Mouse (Mus musculus) natural killer cell, adult 2 months (primary cell): ENCODE measurements around the gene Elobl.
A peak's percentile ranks its signal among the peaks of the same experiment; 100 is the strongest.

Experiments used
- DNase-seq, 2 experiments: peaks; one replicate each; pipeline ENCODE4 v3.0.0; 2022; ENCODE audit warnings: low spot score in 2 of 2

Gene Elobl

DNA sequence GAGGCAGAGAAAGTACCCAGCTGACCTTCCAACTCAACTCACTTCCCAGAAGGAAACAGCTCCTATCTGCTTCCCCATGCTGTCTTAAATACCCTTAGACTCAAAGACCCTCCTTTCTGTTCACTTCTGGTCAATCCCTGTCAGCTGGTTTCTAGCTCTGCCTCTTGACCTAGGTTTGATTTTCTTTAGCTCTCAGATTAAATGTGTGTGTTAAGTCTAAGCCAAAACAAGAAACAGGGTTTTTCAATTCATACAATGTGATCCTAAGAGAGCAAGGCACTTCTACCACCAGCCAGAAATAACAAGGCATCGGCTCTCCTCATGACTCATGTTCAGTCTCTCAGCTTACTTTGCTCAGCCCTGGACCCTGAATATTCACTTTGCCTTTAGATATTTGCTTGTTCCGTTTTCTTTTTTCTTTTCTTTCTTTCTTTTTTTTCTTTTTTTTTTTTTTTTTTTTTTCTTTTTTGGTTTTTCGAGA lies at the start of gene Elobl:
TSS of gene Elobl (minus strand) at position 51 of the 481 bp plus-strand sequence.
- no peak for DNase-seq

GRCm38 (mm10) chr11:89012241-89012640 lies 45.5 kb upstream of the Elobl start:
- no peak for DNase-seq

DNA sequence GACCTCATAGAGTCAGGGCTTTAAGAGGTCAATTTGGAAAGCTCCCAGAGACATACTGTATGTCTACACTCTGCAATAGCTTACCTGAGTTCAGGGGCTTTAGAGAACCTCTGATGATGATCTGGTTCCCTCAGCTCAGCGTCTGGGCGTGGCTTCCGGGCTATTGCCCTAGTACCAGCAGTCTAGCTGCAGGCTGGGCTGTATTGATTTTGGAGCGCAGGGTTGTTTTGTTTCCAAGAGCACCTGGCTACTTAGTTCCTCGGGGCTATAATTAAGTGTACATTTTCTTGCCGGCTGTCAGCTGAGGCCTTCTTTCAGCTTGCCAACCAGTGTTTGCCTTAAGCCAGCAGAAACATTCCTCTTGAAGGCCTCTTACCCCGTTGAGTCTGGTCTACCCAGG lies 42.8 kb upstream of the Elobl start:
- DNase-seq, result no peak

GRCm38 (mm10) chr11:89009066-89009465 lies 42.3 kb upstream of the Elobl start:
- no peak for DNase-seq

- no peak for DNase-seq
These were observed 40.9 kb upstream of the Elobl start for GRCm38 (mm10) chr11:89007582-89007981.

DNA sequence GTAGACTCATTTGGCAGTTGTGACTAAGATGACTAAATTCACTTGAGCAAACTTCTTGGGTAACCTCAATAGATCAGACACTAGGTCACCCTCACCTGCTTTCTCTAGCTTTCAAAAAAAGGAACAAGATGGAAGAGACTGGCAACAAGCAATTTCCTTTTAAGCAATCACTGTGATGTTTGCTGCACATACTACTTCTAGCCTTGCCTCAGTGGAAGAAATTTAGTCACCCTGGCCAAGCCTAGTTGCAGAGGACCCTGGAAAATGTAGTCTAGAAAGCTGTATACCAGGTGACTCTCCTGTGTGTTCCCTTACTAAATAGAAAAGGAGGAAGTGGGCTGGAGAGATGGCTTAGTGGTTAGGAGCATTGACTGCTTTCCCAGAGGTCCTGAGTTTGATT lies 39.7 kb upstream of the Elobl start:
- no peak for DNase-seq

- DNase-seq, result no peak
These were observed 38.7 kb upstream of the Elobl start for GRCm38 (mm10) chr11:89005473-89005872.

DNA sequence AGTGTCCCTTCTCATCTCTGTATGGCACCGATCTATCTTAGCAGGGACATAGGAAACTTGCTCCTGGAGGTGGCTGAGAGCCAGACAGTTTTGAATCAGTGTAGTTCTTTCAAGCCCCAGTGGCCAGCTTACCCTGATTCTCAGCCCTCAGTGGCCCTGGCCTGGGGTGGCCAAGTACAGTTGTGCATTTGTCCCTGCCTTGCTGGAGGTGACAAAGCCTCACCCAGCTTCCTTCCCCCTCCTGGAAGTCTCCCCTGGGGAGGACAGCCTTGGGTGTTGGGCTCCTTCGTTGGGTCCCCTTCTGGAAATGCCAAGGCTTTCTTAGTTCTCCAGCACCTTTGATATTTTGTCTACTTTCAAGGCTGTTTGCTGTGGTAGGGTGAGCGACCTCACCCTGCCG lies 37.0 kb upstream of the Elobl start:
- no peak for DNase-seq

GRCm38 (mm10) chr11:89003078-89003477 lies 36.3 kb upstream of the Elobl start:
- DNase-seq, result no peak

GRCm38 (mm10) chr11:89002621-89003020 lies 35.9 kb upstream of the Elobl start:
- no peak for DNase-seq

GRCm38 (mm10) chr11:89002068-89002467 lies 35.3 kb upstream of the Elobl start:
- DNase-seq, result no peak

- no peak for DNase-seq
These were observed 34.8 kb upstream of the Elobl start for GRCm38 (mm10) chr11:89001569-89001968.

GRCm38 (mm10) chr11:89000527-89000819 lies 33.7 kb upstream of the Elobl start:
- DNase-seq, result no peak

- no peak for DNase-seq
These were observed 33.2 kb upstream of the Elobl start for GRCm38 (mm10) chr11:88999723-89000526.

- DNase-seq, result peak; percentile 88 to 95
These were observed 32.4 kb upstream of the Elobl start, which contains the start of gene Trim25 for GRCm38 (mm10) chr11:88998974-88999722. Gene Trim25 (plus strand): TSS chr11:88999376.

- DNase-seq, result no peak
These were observed 31.7 kb upstream of the Elobl start for GRCm38 (mm10) chr11:88998406-88998805.

DNA sequence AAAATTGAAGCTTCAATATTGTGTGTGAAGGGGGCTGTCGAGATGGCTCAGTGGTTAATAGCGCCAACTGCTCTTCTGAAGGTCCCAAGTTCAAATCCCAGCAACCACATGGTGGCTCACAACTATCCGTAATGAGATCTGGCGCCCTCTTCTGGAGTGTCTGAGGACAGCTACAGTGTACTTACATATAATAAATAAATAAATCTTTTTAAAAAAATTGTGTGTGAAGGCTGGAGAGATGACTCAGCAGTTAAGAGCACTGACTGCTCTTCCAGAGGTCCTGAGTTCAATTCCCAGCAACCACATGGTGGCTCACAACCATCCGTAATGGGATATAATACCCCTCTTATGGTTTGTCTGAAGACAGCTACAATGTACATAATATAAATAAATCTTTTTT lies 30.6 kb upstream of the Elobl start:
- DNase-seq, result peak; percentile 27 to 29

DNA sequence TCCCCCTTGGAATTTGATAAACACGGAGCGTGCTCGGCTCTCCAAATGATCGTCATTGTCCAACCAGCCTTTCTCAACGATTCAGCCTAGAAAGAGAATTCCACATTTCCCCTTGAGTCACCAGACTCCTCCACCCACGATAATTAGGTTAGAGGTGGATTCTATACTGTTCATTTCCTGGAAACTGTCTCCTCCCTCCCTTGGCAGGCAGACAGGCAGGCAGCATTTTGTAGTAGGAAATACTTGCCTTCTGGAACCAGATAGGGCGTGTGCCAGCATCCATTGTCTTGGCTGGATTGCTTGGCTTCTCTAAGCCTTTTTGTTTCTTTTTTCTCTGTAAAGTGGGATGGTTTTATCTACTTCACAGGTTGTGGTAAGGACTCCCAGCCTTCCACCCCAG lies 29.7 kb upstream of the Elobl start:
- DNase-seq, result no peak

DNA sequence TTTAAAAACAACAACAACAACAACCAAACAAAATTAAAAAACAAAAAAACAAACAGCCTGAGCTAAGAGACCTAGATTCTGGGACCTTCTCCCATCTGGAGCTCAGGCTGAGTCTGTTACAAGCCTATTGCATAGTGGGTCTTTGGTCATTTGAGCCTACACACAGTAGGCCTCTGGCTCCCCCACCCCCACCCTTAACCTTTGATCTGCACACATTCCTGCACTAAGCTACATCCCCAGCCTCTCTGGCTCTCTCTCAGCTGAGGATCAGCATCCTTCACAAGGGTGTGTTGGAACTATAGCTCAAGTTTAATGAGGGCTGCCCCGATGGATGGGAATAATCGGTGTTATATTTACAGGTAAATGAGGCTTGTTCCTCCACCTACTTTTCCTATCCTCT lies 28.9 kb upstream of the Elobl start:
- DNase-seq, result no peak

DNA sequence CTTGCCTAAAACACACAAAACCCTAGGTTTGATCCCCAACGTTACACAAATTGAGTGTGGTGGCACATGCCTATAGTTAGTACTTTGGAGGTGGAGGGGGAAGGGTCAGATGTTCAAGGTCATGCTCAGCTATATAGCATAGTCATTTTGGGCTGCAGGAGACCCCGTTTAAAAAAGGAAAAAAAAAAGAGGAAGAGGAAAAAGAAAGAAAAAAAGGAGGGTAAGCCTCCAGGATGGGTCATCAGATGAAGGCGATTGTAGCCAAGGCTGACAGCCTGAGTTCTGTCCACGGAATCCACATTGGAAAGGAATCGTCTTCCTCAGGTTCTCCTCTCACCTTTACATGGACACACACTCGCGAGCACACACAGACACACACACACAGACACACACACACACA lies 27.8 kb upstream of the Elobl start:
- no peak for DNase-seq

- peak; percentile 80 to 84 for DNase-seq
These were observed 26.9 kb upstream of the Elobl start for GRCm38 (mm10) chr11:88993625-88994024.

DNA sequence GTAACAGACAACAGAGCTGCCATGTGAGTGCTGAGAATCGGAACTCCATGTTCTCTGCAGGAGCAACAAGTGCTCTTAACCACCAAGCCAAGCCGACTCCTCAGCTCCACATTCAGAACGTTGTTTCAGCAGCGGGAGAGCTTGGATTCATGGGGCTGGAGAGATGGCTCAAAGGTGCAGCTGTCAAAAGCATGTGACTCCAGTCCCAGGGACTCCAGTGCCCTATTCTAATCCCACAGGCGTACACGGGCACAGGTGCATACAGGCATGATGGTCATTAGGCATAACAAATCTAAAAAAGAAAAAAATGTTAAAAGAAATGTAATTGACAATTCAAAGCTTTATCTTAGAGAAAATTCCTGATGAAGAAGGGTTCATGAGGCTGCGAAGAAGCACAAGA lies 26.5 kb upstream of the Elobl start:
- DNase-seq, result no peak

- peak; percentile 39 to 40 for DNase-seq
These were observed 22.8 kb upstream of the Elobl start for GRCm38 (mm10) chr11:88989530-88989929.
